Mouse (Mus musculus): Measurements from ENCODE around the gene Lrrc57. TPM values are rescaled to one million over a fixed set of nuclear protein-coding genes. Genes with fewer than 3 reads are reported as not detected.

Gene Lrrc57
- total and polyA plus RNA-seq, 3 experiments: 11.1 to 17.5 TPM; not detected in 1

DNA sequence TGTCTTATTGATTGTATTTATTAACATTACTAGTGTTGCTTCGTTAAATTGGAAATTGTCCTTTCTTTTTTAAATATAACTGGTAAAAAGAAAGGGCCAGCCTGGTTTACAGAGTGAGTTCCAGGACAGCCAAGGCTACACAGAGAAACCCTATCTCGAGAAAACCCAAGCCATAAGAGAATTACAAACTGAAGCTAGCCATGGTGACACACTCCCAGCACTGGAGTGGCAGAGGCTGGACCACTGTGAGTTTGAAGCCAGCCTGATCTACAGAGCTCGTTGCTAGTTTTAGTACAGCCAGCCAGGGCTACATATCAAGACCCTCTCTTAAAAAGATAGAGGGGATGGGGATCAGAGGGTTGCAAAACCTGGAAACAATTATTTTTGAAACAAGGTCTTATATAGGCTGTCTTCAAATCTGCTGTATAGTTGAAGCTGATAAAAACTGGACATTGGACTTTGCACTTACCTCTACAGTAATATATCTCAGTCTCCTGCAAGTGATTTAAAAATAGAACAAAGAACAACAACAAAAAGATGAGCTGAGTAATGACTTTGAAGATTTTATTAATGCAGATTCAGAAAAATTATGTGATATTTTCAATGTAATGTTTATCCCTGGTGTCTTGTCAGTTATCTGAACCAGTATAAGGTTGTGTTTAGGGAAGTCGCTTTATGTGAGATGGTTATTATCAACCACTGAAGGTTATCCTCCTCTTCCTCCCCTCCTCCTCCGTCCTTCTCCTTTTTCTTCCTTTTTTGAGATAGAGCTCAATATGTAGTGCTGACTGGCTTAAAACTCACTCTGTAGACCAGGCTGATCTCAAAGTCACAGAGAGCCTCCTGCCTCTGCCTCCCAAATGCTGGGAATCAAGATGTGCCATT is 7.2 kb upstream of the Lrrc57 start (continued):
- TF ChIP-seq ELF1 (IDR thresholded peaks at IDR 0.05; ENCODE audit: low read depth, low read length) (no peak), BHLHE40 (IDR thresholded peaks at IDR 0.05; ENCODE audit: borderline replicate concordance, low read depth, low read length) (no peak), TAL1 (IDR thresholded peaks at IDR 0.05; ENCODE audit: low read length) (no peak), SIN3A (IDR thresholded peaks at IDR 0.05; ENCODE audit: low read length) (peak; percentile 63), MAX (IDR thresholded peaks at IDR 0.05; ENCODE audit: low read length) (no peak), CTCF (IDR thresholded peaks at IDR 0.05 in 2 of 3, conservative IDR thresholded peaks at IDR 0.05 in 1 of 3; ENCODE audit: control insufficient read depth in 1 of 3, insufficient read depth in 1 of 3, low read depth in 2 of 3, low read length in 3 of 3, poor library complexity in 1 of 3, severe bottlenecking in 1 of 3) (no peak), HCFC1 (IDR thresholded peaks at IDR 0.05; ENCODE audit: low read depth, low read length) (no peak), ZKSCAN1 (IDR thresholded peaks at IDR 0.05; ENCODE audit: low read depth, low read length) (no peak), GATA1 (IDR thresholded peaks at IDR 0.05; ENCODE audit: low read depth, low read length) (peak; percentile 80), ZMIZ1 (IDR thresholded peaks at IDR 0.05; ENCODE audit: low read depth, low read length) (no peak)

DNA sequence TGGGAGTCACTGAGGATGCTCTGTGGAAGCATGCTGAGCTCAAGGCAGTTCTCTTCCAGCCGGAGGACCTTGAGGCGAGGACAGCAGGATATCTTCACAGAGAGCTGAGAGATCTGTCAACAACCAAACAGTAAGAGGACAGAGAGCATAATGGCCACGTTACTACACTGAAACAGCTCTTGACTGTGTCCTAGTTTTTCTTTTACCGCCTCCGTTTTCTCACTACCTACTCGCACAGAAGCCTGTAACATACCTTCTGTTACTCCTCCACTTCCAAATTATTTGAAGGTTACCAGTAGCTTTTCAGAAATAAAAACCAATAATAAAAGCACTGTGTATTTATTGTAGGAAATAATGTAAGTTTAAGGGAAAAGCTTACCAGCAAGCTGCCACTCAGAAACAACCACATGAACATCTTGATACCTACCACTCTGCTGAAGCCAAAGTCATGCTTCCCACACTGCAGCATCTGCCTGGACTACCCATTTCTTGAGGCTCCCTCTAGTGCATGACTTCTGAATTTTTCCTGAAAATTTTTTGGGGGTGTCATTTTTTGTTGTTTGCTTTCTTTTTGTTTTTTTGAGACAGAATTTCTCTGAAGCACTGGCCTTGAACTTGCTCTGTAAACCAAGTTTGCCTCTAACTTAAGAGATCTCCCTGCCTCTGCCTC is 3.2 kb downstream of the Lrrc57 start:
- peak; percentile 68 for DNase-seq (ENCODE audit: low read depth, low spot score)
- H3K4me1 ChIP-seq (ENCODE audit: control insufficient read depth in 1 of 2, insufficient read depth in 2 of 2, low read length in 2 of 2): peaks cover 3 to 5% of the 10 kb centered on the region in 2 experiments; a peak in 3 of 4 replicates
- no peaks in the 10 kb centered on the region for H3K27me3 ChIP-seq (ENCODE audit: control insufficient read depth in 1 of 2, insufficient read depth in 2 of 2, low read length in 2 of 2)
- H3K4me3 ChIP-seq (ENCODE audit: control insufficient read depth in 1 of 2, insufficient read depth in 1 of 2, low read depth in 2 of 2, low read length in 2 of 2): no peak overlapping the region
- no peaks in the 10 kb centered on the region for H3K9me3 ChIP-seq (replicated peaks; ENCODE audit: insufficient read depth, low read length)
- H3K36me3 ChIP-seq (ENCODE audit: control insufficient read depth in 1 of 2, insufficient read depth in 2 of 2, low read length in 2 of 2): peaks cover 0 to 13% of the 10 kb centered on the region in 2 experiments; a peak in 2 of 4 replicates
- H3K79me2 ChIP-seq (ENCODE audit: control insufficient read depth, insufficient read depth, low read length, poor library complexity): peaks cover 10% of the 10 kb centered on the region
- no peak overlapping the region for H3K27ac ChIP-seq (ENCODE audit: control insufficient read depth, low read depth, low read length)
- H3K9ac ChIP-seq (ENCODE audit: control insufficient read depth, low read depth, low read length, poor library complexity, severe bottlenecking): no peak overlapping the region
- TF ChIP-seq GATA1 (IDR thresholded peaks at IDR 0.05; ENCODE audit: low read depth, low read length) (no peak), ZKSCAN1 (IDR thresholded peaks at IDR 0.05; ENCODE audit: low read depth, low read length) (no peak), JUND (IDR thresholded peaks at IDR 0.05; ENCODE audit: low read depth, low read length) (no peak), EP300 (IDR thresholded peaks at IDR 0.05; ENCODE audit: low read depth in 1 of 2, low read length in 2 of 2) (no peak), HCFC1 (IDR thresholded peaks at IDR 0.05; ENCODE audit: low read depth, low read length) (no peak), CTCF (IDR thresholded peaks at IDR 0.05 in 2 of 3, conservative IDR thresholded peaks at IDR 0.05 in 1 of 3; ENCODE audit: control insufficient read depth in 1 of 3, insufficient read depth in 1 of 3, low read depth in 2 of 3, low read length in 3 of 3, poor library complexity in 1 of 3, severe bottlenecking in 1 of 3) (peak; percentile 36 to 69 (median 51)), BHLHE40 (IDR thresholded peaks at IDR 0.05; ENCODE audit: borderline replicate concordance, low read depth, low read length) (no peak), MXI1 (IDR thresholded peaks at IDR 0.05; ENCODE audit: low read depth, low read length) (0 out of 2 replicates have a peak, but pooled peaks have one; percentile 55), MAX (IDR thresholded peaks at IDR 0.05; ENCODE audit: low read length) (no peak), NELFE (IDR thresholded peaks at IDR 0.05; ENCODE audit: low read depth, low read length) (no peak), MYB (IDR thresholded peaks at IDR 0.05; ENCODE audit: low read depth, low read length) (no peak), USF1 (IDR thresholded peaks at IDR 0.05; ENCODE audit: low read depth, low read length) (no peak), RAD21 (IDR thresholded peaks at IDR 0.05; ENCODE audit: low read depth, low read length) (peak; percentile 46), ELF1 (IDR thresholded peaks at IDR 0.05; ENCODE audit: low read depth, low read length) (no peak), RCOR1 (IDR thresholded peaks at IDR 0.05; ENCODE audit: low read depth, low read length) (no peak), UBTF (IDR thresholded peaks at IDR 0.05; ENCODE audit: borderline replicate concordance, insufficient read depth, low read depth, low read length) (no peak), SIN3A (IDR thresholded peaks at IDR 0.05; ENCODE audit: low read length) (no peak), POLR2AphosphoS5 (IDR thresholded peaks at IDR 0.05; ENCODE audit: borderline replicate concordance, low read depth, low read length) (no peak), MEF2A (IDR thresholded peaks at IDR 0.05; ENCODE audit: extremely low read depth, insufficient replicate concordance, low read depth, low read length, poor library complexity, severe bottlenecking) (no peak), MAZ (IDR thresholded peaks at IDR 0.05; ENCODE audit: low read depth, low read length) (no peak), USF2 (IDR thresholded peaks at IDR 0.05; ENCODE audit: borderline replicate concordance in 1 of 2, insufficient read depth in 1 of 2, low read depth in 1 of 2, low read length in 2 of 2) (no peak), ZC3H11A (IDR thresholded peaks at IDR 0.05; ENCODE audit: low read depth, low read length) (0 out of 2 replicates have a peak, but pooled peaks have one; percentile 26), E2F4 (IDR thresholded peaks at IDR 0.05; ENCODE audit: borderline replicate concordance, low read depth, low read length) (no peak), GABPA (IDR thresholded peaks at IDR 0.05; ENCODE audit: low read depth, low read length) (no peak), KAT2A (conservative IDR thresholded peaks at IDR 0.05; ENCODE audit: low read depth, low read length) (no peak), POLR2AphosphoS2 (IDR thresholded peaks at IDR 0.05; ENCODE audit: low read length) (no peak), CHD1 (IDR thresholded peaks at IDR 0.05; ENCODE audit: low read depth, low read length) (no peak), TAL1 (IDR thresholded peaks at IDR 0.05; ENCODE audit: low read length) (no peak)

Data from MEL (cell line).